Mouse (Mus musculus) liver (tissue): ENCODE data around the gene Styx.
A peak's percentile ranks its signal among the peaks of the same experiment; 100 is the strongest.
"Not testable (repeated sequence)": the region's sequence is repeated elsewhere in the genome, so short reads cannot be mapped to it uniquely, and the experiment has no call there.

Experiments used
- DNase-seq: peaks from one replicate; pipeline ENCODE4 v3.0.0-alpha.2; 2020; ENCODE audit warnings: mixed read lengths

Gene Styx

DNA sequence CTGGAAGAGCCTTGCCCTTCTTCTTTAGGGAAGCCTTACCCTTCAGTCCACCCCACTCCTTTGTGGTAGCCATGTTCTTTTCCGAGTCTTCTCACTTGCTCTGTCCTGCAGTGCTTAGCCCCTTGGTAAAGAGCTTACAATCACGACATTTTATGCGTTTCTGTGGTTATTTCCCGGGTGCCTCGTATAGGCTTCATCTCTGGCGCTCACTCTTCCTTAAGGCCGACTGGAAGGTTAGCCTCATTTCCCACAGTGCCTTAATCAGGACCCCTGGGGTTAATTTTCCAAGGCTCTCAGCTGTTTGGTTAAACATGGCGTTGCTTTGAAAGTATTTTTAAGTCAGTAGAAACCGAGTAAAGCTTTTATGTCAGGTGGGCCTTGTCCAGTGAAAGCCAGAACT is 88.5 kb downstream of the Styx start:
- no peak for DNase-seq

DNA sequence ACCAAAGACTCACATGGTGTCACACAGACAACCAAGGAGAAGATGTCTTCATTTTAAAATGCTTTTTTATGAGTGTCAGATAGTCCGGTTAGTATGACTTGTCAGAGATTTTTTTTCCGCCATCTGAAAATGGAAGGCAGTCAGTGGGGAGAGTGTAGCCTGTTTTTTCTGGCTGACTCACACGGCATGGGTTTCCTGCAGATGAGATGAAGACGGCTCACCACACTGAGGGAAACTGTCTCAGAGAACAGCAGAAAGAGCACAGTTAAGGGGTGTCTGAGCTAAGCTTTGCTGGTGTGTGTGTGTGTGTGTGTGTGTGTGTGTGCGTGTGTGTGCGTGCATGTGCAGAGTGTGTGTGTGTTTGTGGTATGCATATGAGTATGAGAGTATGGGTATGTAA is 90.4 kb downstream of the Styx start:
- DNase-seq = no peak

DNA sequence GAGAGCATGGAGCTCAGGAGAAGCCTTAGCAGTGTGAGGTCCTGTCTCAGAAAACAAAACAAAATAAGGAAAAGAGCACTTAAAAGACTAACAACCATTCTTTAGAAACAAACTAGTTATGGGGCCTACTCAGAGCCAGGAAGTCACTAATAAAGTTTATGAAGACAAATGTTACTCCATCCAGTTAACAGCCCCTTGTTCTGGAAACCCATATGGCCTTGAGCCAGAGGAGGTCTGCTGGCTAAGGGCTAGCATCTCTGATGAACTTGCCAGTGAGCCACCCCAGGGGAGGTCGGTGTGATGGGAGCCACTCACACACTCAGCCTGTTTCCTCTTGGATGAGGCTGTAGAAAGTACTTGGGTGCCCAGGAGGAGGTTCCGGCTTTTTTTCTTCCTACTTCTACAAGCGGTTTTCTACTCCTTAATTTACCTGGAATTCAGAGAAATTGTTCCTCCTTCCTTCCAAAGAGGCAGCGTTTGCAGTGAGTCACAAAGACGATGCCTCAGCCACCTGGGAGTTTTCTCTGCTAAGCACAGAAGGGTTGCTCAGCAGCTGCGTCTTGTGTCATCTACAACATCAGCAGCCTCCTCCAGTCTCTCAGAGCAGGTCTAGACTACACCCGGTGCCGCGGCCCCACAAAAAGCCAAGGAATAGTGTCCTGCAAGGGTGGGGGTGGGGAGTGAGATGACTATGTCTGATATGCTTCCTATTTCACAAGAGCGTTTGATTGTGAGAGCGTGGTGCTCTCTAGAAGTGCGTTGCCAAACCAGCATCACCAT is 92.1 kb downstream of the Styx start:
- no peak for DNase-seq

- no peak for DNase-seq
Observed at GRCm38 (mm10) chr14:45444870-45445269, 94.0 kb downstream of the Styx start.

- peak; percentile 54 for DNase-seq
Observed at GRCm38 (mm10) chr14:45445445-45445844, 94.6 kb downstream of the Styx start.

GRCm38 (mm10) chr14:45446777-45447176 is 95.9 kb downstream of the Styx start:
- DNase-seq = no peak

DNA sequence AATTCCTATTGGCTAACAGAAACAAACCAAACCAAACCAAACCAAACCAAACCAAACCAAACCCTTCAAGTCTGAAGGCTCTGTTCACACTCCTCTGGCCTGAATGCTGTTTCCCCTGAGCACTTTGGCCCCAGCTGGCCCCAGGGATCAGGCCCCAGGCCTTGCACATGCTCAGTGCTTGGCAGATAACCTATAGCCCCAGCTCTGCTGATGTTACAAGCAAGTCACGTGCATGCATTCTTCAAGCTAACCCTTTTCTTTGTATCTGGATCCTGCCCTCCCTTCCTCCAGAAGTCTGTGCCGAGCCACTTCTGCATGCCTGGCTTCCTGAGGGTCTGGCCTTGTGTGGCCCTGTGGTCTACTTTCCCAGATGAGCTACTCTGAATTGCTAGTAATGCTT is 100.2 kb downstream of the Styx start:
- DNase-seq = peak; percentile 48

GRCm38 (mm10) chr14:45452148-45452547 is 101.3 kb downstream of the Styx start:
- no peak for DNase-seq

GRCm38 (mm10) chr14:45452861-45453512 is 102.1 kb downstream of the Styx start:
- DNase-seq = peak; percentile 60

DNA sequence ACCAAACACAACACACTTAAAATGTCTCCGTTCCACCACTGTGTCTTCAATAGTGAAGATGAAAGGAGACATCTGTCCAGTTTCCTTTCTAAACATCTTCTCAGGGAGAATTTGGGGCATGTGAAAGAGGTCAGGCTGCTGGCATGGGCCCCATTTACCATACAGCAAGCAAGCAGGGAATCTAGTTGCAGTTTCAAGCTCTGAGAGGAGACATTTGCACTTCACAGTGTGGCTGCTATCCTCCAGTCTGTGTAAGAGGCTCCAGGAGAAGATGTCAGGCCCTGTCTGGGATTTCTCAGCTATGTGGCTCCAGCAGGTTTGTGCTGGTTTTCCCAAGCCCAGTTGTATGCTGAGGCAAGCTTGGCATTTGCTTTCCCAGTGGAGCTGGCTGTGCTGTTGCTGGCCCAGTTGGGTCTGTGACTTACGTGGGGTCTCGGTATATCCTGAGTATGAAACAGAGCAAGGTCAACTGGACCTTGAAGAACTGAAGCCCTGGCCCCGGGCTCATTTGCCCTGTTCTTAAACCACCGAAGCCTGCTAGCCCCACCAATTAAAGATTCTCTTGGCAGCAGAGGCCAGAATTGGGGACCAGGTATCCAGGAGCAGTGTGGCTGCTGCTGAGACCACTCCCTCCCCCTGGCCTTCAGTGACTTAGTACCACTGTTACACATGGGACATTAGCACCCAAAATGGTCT is 102.8 kb downstream of the Styx start:
- no peak for DNase-seq

DNA sequence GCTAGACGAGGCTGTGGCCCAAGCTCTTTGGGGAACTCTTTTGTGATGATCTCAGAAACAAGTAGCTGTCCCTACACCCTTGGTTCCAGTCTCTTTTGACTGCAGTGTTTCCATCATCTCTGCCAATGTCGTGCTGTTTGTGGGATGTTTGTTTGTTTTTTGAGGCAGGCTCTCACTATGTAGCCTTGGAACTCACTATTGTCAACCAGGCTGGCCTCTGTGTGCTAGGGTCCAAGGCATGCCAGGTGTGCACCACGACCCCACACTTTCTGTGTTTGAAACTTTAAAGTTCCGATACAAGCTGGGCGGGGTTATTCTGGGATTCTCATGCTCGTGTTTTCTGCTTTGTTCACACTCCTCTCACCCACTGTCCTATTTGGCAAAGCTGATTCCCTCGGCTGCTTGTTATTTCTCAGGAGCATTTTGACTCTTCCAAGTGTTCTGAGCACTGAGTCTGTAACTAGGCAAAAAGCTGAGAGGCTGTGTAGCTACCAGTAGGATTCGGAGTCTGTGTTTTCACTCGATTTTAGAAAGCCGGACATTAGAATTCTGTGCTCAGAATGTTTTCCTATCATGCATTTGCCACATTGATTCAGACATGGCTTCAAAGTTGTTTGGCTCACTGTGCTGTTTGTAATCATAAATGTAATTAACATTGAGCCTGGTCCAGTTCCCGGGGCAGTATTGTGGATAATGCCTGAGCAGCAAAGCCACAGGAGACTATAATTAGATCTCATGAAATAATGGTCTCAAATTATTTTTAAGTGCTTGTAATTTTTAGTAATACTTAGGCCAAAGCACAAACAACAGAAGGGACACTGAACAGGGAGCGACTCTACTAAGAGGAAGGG is 105.0 kb downstream of the Styx start:
- DNase-seq = no peak

- no peak for DNase-seq
Observed at GRCm38 (mm10) chr14:45456502-45456846, 105.6 kb downstream of the Styx start.

GRCm38 (mm10) chr14:45457003-45457402 is 106.1 kb downstream of the Styx start:
- DNase-seq = no peak

DNA sequence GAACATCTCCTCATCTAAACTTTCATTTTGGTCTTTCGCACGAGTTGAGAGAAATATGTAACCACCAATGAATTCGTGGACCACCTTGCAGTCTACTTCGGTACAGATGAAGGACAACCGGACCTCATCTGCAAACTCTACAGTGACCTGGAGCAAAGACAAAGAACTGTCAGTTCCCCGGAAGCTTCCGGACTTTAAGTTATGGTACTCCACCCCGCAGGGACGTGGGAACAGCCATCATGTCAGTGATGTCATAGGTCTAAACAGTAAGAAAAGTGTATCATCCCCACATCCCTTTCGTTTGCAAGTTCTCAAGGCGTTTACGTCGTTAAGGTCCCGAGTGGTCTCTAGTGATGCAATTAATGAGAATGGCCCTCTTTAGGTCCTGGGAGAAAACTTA is 109.0 kb downstream of the Styx start:
- DNase-seq = no peak

GRCm38 (mm10) chr14:45460491-45460890 is 109.6 kb downstream of the Styx start:
- no peak for DNase-seq

- no peak for DNase-seq
Observed at GRCm38 (mm10) chr14:45461945-45462344, 111.1 kb downstream of the Styx start.

DNA sequence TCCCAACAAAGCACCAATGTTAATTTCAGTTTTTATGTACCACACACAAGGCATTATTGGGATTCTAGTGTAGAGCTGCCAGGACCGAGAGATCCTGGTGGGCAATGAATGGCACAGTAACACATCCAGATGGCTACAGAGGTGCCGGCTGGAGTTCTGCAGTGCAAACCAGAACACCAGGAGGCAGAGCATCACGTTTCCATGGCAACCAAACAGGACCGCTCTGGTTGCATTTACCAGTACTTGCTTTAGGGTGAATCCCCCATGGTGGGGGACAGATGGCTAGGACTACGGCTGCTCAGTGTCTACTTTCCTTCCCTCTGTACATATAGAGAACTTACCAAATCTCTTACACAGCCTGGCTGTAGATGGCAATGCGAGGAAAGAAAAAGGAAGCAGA is 111.5 kb downstream of the Styx start:
- no peak for DNase-seq

DNA sequence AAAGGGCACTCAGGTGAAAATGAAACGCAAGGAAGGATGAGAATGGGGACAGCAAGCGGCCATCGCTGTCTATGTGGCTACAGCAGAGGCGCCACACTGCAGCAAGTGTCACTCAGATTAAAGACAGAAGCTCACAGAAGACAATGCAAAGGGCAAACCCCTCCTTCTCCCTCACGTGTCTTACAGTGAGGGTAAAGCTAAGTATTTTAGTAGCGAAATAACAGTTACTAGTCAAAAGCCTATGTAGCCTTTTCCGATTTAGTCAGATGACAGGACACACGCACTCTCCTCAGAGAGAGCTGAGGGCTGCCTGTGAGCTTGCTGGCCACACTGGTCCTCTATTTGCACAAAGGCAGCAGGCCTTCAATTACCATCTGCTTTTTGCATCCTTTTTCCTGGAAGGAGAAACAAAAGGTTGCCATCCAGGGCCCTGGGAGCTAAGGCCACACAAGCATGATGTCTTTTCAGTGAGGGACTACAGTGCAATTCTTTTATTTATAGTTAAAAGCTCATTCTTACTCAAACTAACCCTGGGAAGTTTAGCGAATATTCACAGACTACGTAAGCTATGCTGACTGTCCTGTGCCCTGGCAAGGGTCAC is 112.1 kb downstream of the Styx start:
- DNase-seq = no peak

- peak; percentile 40 for DNase-seq
Observed at GRCm38 (mm10) chr14:45463599-45463998, 112.7 kb downstream of the Styx start.

GRCm38 (mm10) chr14:45464036-45465035 is 113.4 kb downstream of the Styx start:
- DNase-seq = no peak

DNA sequence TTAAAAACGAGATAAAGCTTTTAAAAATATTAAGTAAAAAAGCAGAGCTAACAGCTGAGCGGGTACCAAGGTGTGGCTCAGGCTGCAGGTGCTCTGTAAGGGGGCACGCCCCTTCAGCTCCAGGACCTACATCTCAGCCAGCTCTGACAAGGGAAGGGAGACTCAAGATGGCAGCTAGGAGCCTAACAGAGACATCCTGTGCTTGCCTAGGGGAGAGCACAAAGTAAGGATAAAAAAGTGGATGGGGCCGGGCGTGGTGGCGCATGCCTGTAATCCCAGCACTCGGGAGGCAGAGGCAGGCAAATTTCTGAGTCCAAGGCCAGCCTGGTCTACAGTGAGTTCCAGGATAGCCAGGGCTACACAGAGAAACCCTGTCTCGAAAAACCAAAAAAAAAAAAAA is 115.5 kb downstream of the Styx start:
- DNase-seq = not testable (repeated sequence)
